Mouse (Mus musculus): ENCODE measurements at regions not wholly inside any gene's neighbourhood (a gene's known extent, or its start where the extent isn't known, plus 50 kb on each side); places are given as distances from the start of the nearest gene placed in this dataset.
A peak's percentile ranks its signal among the peaks of the same experiment; 100 is the strongest.

DNA sequence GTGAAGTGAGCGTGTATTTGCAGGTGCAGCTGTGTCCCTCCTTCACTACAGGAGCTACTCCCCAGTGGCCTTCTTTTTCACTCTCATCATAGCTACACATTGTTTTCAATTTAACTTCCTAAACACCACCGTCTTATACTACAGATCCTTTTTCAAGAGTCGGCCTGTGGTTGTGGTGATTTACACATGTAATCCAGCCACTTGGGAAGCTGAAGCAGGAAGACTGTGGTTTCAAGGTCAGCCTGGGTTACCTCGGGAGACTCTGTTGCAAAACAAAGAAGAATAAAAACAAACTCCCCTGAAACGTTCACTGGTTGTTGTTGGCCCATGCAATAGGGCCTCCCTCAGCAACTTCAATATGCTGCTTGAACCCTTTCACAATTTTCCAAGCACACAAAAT, 153.8 kb upstream of the Kcnh8 start:
- DNase-seq (ENCODE audit: low spot score) = no peak

DNA sequence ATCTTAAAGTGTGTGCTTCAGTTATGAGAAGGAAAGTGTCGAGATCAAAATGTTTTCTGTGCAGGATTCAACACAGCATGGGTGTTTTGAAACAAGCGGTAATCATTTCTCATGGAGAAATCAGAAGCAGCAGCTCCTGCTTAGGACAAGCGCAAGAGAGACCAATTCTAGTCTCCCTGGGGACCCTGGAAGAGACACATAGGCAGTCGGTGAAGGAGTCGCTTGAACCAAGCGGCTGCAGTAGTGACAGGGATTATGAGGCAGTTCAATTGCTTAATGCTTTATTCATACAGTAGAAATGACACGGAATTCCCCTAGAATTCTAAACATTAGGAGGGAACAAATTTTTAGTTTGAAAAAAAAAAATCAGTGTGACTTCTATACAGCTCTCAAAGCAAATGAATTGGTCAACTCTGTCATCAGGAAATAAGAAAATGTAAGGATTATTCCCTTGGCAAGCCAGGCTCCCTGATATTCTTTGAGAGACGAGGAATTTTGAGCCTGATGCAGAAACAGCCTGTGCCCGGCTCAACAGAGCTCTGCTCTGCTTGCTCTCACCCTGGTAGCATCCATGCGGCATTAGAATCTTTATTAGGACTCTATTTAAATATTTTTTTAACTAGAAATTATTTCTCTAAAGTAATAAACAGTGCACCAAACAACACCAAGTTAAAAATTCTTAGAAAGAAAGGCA, 143.1 kb upstream of the Kcnh8 start:
- DNase-seq (ENCODE audit: low spot score) = no peak

DNA sequence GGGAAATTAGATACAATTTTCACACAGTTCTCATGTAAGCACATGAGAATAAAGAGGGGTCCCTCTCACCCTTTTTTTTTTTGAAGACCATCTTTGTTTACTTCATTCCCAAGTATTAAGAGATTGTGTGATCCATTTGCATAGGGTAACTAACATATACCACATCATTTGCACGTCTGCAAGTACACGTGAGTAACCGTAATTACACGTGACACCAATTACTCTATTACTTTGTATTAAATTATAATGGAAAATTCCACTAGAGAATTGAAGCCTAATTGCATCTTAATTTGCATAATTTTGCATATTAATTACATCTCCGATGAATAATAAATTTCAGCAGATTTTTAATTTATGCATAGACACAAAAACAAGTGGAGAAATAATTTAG, 142.5 kb upstream of the Kcnh8 start:
- DNase-seq (ENCODE audit: low spot score) = no peak

DNA sequence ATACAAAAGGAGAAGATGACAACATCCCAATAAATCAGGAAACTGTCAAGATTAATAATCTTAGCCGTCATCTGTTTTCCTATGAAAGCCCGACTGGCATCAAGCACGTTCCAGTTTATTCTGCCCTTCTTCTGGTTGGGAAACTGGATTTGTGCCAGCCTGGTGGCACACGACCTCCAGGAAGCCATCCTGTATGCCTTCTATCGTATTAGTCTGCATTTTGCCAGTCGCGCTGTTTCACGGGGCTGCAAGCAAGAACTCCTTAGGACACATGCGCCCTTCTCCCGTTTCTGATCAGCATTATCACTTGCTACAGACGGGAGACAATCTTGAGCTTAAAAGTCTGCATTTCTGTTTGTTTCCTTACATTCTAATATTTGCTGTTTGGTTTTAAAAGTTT, 141.2 kb upstream of the Kcnh8 start:
- no peak for DNase-seq (ENCODE audit: low spot score)

DNA sequence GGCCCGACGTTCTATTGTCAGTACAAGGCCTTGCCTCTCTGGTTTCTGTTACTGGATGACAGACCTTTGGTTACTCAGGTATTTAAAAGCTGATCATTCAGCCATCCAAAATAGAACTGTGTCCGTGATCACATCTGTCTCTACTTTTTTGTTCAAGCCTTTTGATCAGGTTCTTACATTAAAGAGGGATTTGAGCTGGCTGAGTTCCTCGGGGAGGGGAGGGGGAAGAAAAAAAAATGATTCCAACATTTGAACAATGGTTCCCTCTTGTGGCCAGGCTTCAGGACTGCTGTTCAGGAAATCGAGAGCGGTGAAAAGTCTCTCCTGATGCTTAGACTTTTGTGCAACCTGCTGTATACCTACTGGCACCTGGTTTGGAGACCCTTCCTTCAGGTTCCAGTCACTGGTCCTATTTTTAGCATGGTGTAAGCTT, 140.8 kb upstream of the Kcnh8 start:
- DNase-seq (ENCODE audit: low spot score) = peak; percentile 75

DNA sequence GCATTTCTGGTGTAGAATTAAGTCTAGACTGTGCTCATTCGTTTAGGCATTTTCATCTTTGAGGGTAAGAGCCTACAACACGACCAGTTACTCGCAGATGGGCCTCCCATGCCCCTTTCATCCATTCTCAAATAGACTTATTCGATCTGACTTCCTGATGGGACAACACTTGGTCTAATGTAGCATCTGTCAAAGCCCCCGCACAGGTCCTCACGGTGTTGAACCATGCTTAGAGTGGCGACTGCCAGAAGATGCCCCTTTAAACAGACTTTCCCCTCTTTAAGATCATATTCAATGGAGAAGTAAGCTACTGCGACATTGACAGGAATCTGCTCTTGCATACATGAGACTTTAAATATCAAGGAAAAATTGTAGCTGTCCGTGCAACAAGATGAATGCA, 140.1 kb upstream of the Kcnh8 start:
- no peak for DNase-seq (ENCODE audit: low spot score)

DNA sequence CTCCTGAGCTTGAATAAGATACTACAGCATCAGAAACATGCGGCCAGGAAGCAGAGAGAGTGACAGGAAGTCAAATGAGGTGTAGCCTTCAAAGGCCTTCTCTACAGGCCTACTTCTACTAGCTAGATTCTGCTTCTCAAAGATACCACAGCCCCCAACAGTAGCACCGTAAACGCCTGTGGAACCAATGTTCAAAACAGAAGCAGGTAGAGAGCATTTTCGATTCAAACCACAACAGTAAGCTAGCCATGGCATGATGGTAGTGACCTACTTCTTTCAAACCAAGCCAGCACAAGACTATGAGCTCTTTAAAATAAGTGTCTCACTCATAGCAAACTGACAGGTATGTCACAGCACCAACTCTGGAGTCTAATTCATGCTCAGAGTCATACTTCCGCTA, 134.0 kb upstream of the Kcnh8 start:
- no peak for DNase-seq (ENCODE audit: low spot score)

- DNase-seq (ENCODE audit: low spot score) = peak; percentile 30
These were observed 123.0 kb upstream of the Kcnh8 start for GRCm38 (mm10) chr17:52479327-52480086.

DNA sequence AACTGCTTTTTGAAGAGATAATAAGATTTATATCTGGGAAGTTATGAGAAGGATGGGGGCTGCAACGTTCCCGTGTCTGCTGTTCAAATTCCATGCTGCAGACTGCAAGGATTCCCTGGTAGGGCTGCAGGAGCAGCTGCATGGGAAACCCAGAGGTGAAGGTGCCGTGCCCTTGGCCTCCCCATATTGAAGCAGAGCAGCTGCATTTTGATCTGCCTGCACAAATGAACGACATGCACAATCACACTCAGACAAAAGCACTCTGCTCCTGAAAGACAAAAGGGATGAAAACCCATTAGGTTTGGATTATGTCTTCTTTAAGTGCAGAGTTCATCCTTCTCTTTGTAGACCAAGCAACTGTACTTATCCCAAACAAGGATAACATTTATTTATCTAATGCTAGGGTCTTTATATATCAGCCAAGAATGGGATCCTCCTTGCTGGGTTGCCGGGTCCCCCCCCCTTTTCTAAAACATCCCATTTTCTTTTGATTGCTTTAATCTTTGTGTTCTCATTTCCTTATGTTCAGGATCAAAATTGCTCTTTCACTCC, 122.3 kb upstream of the Kcnh8 start:
- DNase-seq (ENCODE audit: low spot score) = peak; percentile 21

DNA sequence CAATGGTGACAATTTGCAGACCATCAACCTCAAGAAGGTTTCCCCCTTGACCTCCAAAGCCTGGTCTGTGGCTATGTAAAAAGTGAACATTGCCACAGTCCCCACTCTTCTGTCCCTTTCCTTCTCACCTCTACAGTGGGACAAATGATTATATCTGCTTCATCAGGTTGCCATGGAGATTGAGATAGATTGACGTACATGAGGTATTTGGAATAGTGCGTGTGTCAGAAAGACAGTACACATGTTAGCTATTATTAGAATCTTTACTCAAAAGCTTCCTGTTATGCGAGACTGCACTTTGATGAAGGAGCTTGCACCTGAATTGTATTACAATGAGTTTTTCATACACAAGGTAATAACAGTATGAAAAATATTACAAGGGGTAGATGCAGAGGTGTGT, 95.7 kb upstream of the Kcnh8 start:
- no peak for DNase-seq (ENCODE audit: low spot score)

- DNase-seq (ENCODE audit: low spot score) = no peak
These were observed 72.2 kb upstream of the Kcnh8 start for GRCm38 (mm10) chr17:52530260-52530659.

Data from embryo, embryonic 10.5 days (tissue).